In the genomic region with DNA sequence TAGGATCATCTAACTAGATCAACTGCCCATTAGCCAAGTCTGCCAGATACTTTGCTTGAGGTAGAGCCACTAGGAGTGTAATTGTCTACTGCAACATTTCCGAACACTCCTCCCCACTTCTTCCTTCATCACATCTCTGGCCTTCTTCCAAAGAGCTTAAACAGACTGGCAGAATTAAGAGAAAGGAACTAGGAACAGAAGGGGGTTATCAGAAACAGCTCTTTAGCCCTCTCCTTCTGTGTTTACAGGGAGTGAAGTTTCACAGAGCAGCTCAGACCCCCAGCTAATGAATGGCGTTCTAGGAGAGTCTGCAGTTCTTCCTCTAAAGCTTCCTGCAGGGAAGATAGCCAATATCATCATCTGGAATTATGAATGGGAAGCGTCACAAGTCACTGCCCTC, we compare ENCODE assay signal across 31 mouse cellular contexts. TPM values are rescaled to one million over a fixed set of nuclear protein-coding genes. Genes with fewer than 3 reads are reported as not detected.
DNase-seq lines count a peak whose midpoint lies in the region; ATAC-seq lines count a peak whose summit lies in the region.
"Had no signal": no experiment of that assay in that cellular context is flagged by ENCODE, and none has a peak within 500 bp of the region (broad histone marks: within the 10 kb centered on the region; RNA-seq: fewer than 3 reads in every experiment).

No protein-coding gene starts in this region.

- H3K4me3 ChIP-seq in heart, embryonic 12.5 days: no peak overlapping the region
- H3K4me3 ChIP-seq in lung, embryonic 15.5 days: no peak overlapping the region
- H3K4me3 ChIP-seq: embryonic facial prominence, embryonic 10.5 days; embryonic facial prominence, embryonic 13.5 days; erythroblast, embryonic 14.5 days; forebrain, embryonic 12.5 days; gastrocnemius, adult 2 months; heart, embryonic 10.5 days; hindbrain, embryonic 12.5 days; hindbrain, embryonic 15.5 days had no signal

- peak; percentile 64; the same call in 1 of the 2 replicates for ATAC-seq in heart, embryonic 12.5 days (ENCODE audit: insufficient number of reproducible peaks, low FRiP score)
- ATAC-seq in lung, embryonic 15.5 days (ENCODE audit: borderline replicate concordance, extremely low read depth, low FRiP score, low TSS enrichment): peak; percentile 64; the same call in 1 of the 2 replicates
- ATAC-seq: activated CD4-positive, CD25-positive, alpha-beta regulatory T cell, adult 4 months; CD4-positive, CD25-positive, alpha-beta regulatory T cell, adult 4 months; forebrain, postnatal 0 days; intestine, postnatal 0 days had no signal

- WGBS in heart, embryonic 12.5 days: 21% methylated on average over 3 of the region's 3 CpGs
- WGBS in lung, embryonic 15.5 days: 24% methylated on average over 3 of the region's 3 CpGs

- no peak overlapping the region for H3K4me2 ChIP-seq in heart, embryonic 12.5 days
- H3K4me2 ChIP-seq in lung, embryonic 15.5 days: no peak overlapping the region
- H3K4me2 ChIP-seq: embryonic facial prominence, embryonic 13.5 days; forebrain, embryonic 12.5 days; hindbrain, embryonic 12.5 days; hindbrain, embryonic 15.5 days had no signal

- H3K27ac ChIP-seq in heart, embryonic 12.5 days (ENCODE audit: poor library complexity, severe bottlenecking): no peak overlapping the region
- no peak overlapping the region for H3K27ac ChIP-seq in lung, embryonic 15.5 days
- H3K27ac ChIP-seq: embryonic facial prominence, embryonic 10.5 days; embryonic facial prominence, embryonic 13.5 days; forebrain, embryonic 12.5 days; gastrocnemius, adult 2 months; heart, embryonic 10.5 days; hindbrain, embryonic 12.5 days; hindbrain, embryonic 15.5 days had no signal

- H3K27me3 ChIP-seq in heart, embryonic 12.5 days (replicated peaks): no peaks in the 10 kb centered on the region
- no peaks in the 10 kb centered on the region for H3K27me3 ChIP-seq in lung, embryonic 15.5 days
- H3K27me3 ChIP-seq: embryonic facial prominence, embryonic 13.5 days; forebrain, embryonic 12.5 days; hindbrain, embryonic 12.5 days; hindbrain, embryonic 15.5 days had no signal

- intact Hi-C loops in heart, postnatal 25 days (cut with DNase I): no loop called here

- H3K4me1 ChIP-seq in heart, embryonic 12.5 days (replicated peaks): no peaks in the 10 kb centered on the region; the same call in 1 of the 2 replicates
- no peaks in the 10 kb centered on the region for H3K4me1 ChIP-seq in lung, embryonic 15.5 days
- H3K4me1 ChIP-seq: embryonic facial prominence, embryonic 10.5 days; embryonic facial prominence, embryonic 13.5 days; forebrain, embryonic 12.5 days; heart, embryonic 10.5 days; hindbrain, embryonic 12.5 days; hindbrain, embryonic 15.5 days had no signal

- H3K36me3 ChIP-seq in heart, embryonic 12.5 days: no peaks in the 10 kb centered on the region
- no peaks in the 10 kb centered on the region for H3K36me3 ChIP-seq in lung, embryonic 15.5 days
- H3K36me3 ChIP-seq: embryonic facial prominence, embryonic 10.5 days; embryonic facial prominence, embryonic 13.5 days; forebrain, embryonic 12.5 days; heart, embryonic 10.5 days; hindbrain, embryonic 12.5 days; hindbrain, embryonic 15.5 days had no signal

- DNase-seq in heart, postnatal 25 days (ENCODE audit: low spot score): no peak
- DNase-seq in lung, postnatal 14 days: no peak
- peak; percentile 8 for DNase-seq in brain, adult 2 months (ENCODE audit: low read depth, low spot score)
- DNase-seq in left cerebral cortex, adult 8-10 months (ENCODE audit: low spot score in 2 of 2): no peak
- DNase-seq: adrenal gland, adult 8-10 months; adrenal gland, postnatal 25 days; cerebellum, adult 11 months; cerebellum, adult 2 months; cerebellum, adult 9-11 months; cerebellum, postnatal 25 days; embryo, embryonic 11 days; forebrain, postnatal 0 days; gastrocnemius, adult 2 months; gastrocnemius, postnatal 14 days; heart, adult 18-20 months; heart, postnatal 10 days had no signal

- H3K9ac ChIP-seq in heart, embryonic 12.5 days: no peak overlapping the region
- no peak overlapping the region for H3K9ac ChIP-seq in lung, embryonic 15.5 days
- H3K9ac ChIP-seq: embryonic facial prominence, embryonic 13.5 days; forebrain, embryonic 12.5 days; forebrain, postnatal 0 days; hindbrain, embryonic 12.5 days; hindbrain, embryonic 15.5 days had no signal

- 0 out of 2 replicates have a peak, but pooled peaks cover 2% of the 10 kb centered on the region for H3K9me3 ChIP-seq in heart, embryonic 12.5 days (replicated peaks)
- no peaks in the 10 kb centered on the region for H3K9me3 ChIP-seq in lung, embryonic 15.5 days
- H3K9me3 ChIP-seq: embryonic facial prominence, embryonic 10.5 days; embryonic facial prominence, embryonic 13.5 days; forebrain, embryonic 12.5 days; heart, embryonic 10.5 days; hindbrain, embryonic 12.5 days; hindbrain, embryonic 15.5 days had no signal

RNA-seq across cellular contexts. Expression of gene Slamf6, which starts 16.5 kb away (rescaled TPM):
- polyA plus RNA-seq in heart, embryonic 12.5 days (2016; fragmentation: Nextera tagmentation; extraction: Ambion mirVana): not detected in 2 replicates
- under 1 TPM in 1 of 2 experiments, not detected in 1; 0.47 TPM for total RNA-seq in heart, postnatal 25 days (2021)
- polyA plus RNA-seq in lung, embryonic 15.5 days (2015; fragmentation: Nextera tagmentation; extraction: Ambion mirVana): 0.81 and 2.9 TPM in 2 replicates
- 1 to 10 TPM in 1 of 4 experiments, under 1 TPM in 1, not detected in 2; 0.68 to 2.0 TPM for total RNA-seq in left cerebral cortex, adult 8-10 months (2022)
- total RNA-seq: forebrain, postnatal 0 days; gastrocnemius, adult 2 months had no signal
- polyA plus RNA-seq: C2C12; cerebellum, adult 2 months; embryonic facial prominence, embryonic 10.5 days; forebrain, embryonic 12.5 days; intestine, embryonic 14.5 days had no signal

RNA-seq across cellular contexts. Expression of gene Gm10521, which starts 38.4 kb away (rescaled TPM):
- polyA plus RNA-seq in heart, embryonic 12.5 days (2016; fragmentation: Nextera tagmentation; extraction: Ambion mirVana): not detected in 2 replicates
- under 1 TPM; 0.08 to 0.16 TPM for total RNA-seq in heart, postnatal 25 days (2021)
- not detected in 2 replicates for polyA plus RNA-seq in lung, embryonic 15.5 days (2015; fragmentation: Nextera tagmentation; extraction: Ambion mirVana)
- total RNA-seq in left cerebral cortex, adult 8-10 months (2022): under 1 TPM in 3 of 4 experiments, not detected in 1; 0.25 to 0.37 (median 0.33) TPM
- total RNA-seq: forebrain, postnatal 0 days; gastrocnemius, adult 2 months had no signal
- polyA plus RNA-seq: C2C12; embryonic facial prominence, embryonic 10.5 days; embryonic facial prominence, embryonic 13.5 days; erythroblast, embryonic 14.5 days; forebrain, embryonic 12.5 days; forebrain, postnatal 0 days; heart, embryonic 10.5 days; heart, embryonic 14.5 days; hindbrain, embryonic 15.5 days; intestine, embryonic 14.5 days; intestine, postnatal 0 days had no signal
